ENCODE assay signal across 12 mouse cellular contexts in the genomic region with DNA sequence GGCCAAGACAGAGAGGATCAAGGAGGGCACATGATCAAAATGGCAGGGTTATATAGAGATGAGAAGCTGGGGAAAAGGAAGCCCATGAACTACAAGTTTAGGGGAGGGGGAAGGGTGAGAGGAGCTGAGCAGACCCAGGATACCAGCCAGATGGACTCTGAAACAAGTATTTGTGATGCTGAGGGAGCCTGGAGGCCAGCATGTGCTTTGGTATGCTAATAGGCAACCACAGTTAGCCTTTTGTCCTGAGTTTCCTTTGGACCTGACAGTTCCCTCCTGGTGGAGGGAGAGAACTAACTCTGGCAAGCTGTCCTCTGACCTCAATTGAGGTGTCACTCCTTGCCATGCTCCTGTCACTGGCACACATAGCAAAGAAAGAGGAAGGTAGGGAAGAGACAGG. TPM values are rescaled to one million over a fixed set of nuclear protein-coding genes. Genes with fewer than 3 reads are reported as not detected.
DNase-seq lines count a peak whose midpoint lies in the region; ATAC-seq lines count a peak whose summit lies in the region.
"Had no signal": no experiment of that assay in that cellular context is flagged by ENCODE, and none has a peak within 500 bp of the region (broad histone marks: within the 10 kb centered on the region; RNA-seq: fewer than 3 reads in every experiment).

No protein-coding gene starts in this region.

- peak; percentile 7 for DNase-seq in embryo, embryonic 10 days (ENCODE audit: low spot score)
- no peak for DNase-seq in embryo, embryonic 9.5 days (ENCODE audit: extremely low spot score)
- peak; percentile 1 to 9 for DNase-seq in left cerebral cortex, adult 9 months (ENCODE audit: low spot score in 2 of 2)
- DNase-seq in left cerebral cortex, adult 18-20 months (ENCODE audit: low spot score in 2 of 2), result no peak
- DNase-seq in embryo, embryonic 10.5 days (ENCODE audit: low spot score), result peak; percentile 13
- peak; percentile 44 to 85 for DNase-seq in kidney, postnatal 25 days
- DNase-seq in heart, embryonic 10.5 days (ENCODE audit: low spot score), result no peak
- DNase-seq: adrenal gland, postnatal 36 days; cerebellum, adult 8-10 months; heart, postnatal 4 days; lung, adult 2 months had no signal

- no peaks in the 10 kb centered on the region for H3K27me3 ChIP-seq in intestine, embryonic 15.5 days (replicated peaks)
- no peaks in the 10 kb centered on the region for H3K27me3 ChIP-seq in heart, embryonic 10.5 days (ENCODE audit: insufficient read depth, poor library complexity, severe bottlenecking)

- no peak for ATAC-seq in intestine, embryonic 15.5 days

- no peaks in the 10 kb centered on the region for H3K9me3 ChIP-seq in intestine, embryonic 15.5 days
- no peaks in the 10 kb centered on the region for H3K9me3 ChIP-seq in heart, embryonic 10.5 days

- H3K27ac ChIP-seq in intestine, embryonic 15.5 days, result no peak overlapping the region
- H3K27ac ChIP-seq in heart, embryonic 10.5 days, result no peak overlapping the region

- no peak overlapping the region for H3K4me3 ChIP-seq in intestine, embryonic 15.5 days (replicated peaks)
- H3K4me3 ChIP-seq in heart, embryonic 10.5 days, result no peak overlapping the region

- no peak overlapping the region for H3K4me2 ChIP-seq in intestine, embryonic 15.5 days (replicated peaks)

- H3K4me1 ChIP-seq in intestine, embryonic 15.5 days (replicated peaks), result no peaks in the 10 kb centered on the region
- no peaks in the 10 kb centered on the region for H3K4me1 ChIP-seq in heart, embryonic 10.5 days

- no peak overlapping the region for H3K9ac ChIP-seq in intestine, embryonic 15.5 days

- no peaks in the 10 kb centered on the region for H3K36me3 ChIP-seq in intestine, embryonic 15.5 days
- H3K36me3 ChIP-seq in heart, embryonic 10.5 days, result no peaks in the 10 kb centered on the region

RNA-seq across cellular contexts. Expression of a gene that starts 41.2 kb away (rescaled TPM):
- under 1 TPM; 0.12 TPM for total RNA-seq in left cerebral cortex, adult 18-20 months (2021)
- polyA plus RNA-seq in intestine, embryonic 15.5 days (2015; fragmentation: Nextera tagmentation; extraction: Ambion mirVana), result 0.10 and 0.20 TPM in 2 replicates
- polyA plus RNA-seq in heart, embryonic 10.5 days (2016; fragmentation: Nextera tagmentation; extraction: Ambion mirVana), result 0.07 and 0.11 TPM in 2 replicates

RNA-seq across cellular contexts. Expression of a gene that starts 52.4 kb away (rescaled TPM):
- total RNA-seq in left cerebral cortex, adult 18-20 months (2021), result 10 to 100 TPM; 22.0 to 25.4 TPM
- 24.5 and 25.4 TPM in 2 replicates for polyA plus RNA-seq in intestine, embryonic 15.5 days (2015; fragmentation: Nextera tagmentation; extraction: Ambion mirVana)
- polyA plus RNA-seq in heart, embryonic 10.5 days (2016; fragmentation: Nextera tagmentation; extraction: Ambion mirVana), result 11.4 and 16.2 TPM in 2 replicates

Comparison
In these comparisons a context has a peak if more than half of its experiments do, and no peak if none do; other contexts are left out.
1. DNase-seq: peak in embryo, embryonic 10 days (single experiment), left cerebral cortex, adult 9 months (2 of 2), embryo, embryonic 10.5 days (single experiment) and kidney, postnatal 25 days (2 of 2); none in embryo, embryonic 9.5 days (single experiment), left cerebral cortex, adult 18-20 months (0 of 2) and heart, embryonic 10.5 days (single experiment).